Mouse (Mus musculus) stomach, embryonic 14.5 days (tissue): ENCODE measurements at regions not wholly inside any gene's neighbourhood (a gene's known extent, or its start where the extent isn't known, plus 50 kb on each side); places are given as distances from the start of the nearest gene placed in this dataset.

Source experiments
- ATAC-seq: fragments of 200-750 bp; cut with Nextera tagmentation; 2 replicates; pipeline ENCODE4 v1.8.0; 2017; ENCODE audit warnings: low read depth, moderate TSS enrichment; ENCODE audit not compliant: insufficient number of reproducible peaks, insufficient read depth, low FRiP score
- H3K27ac ChIP-seq: fragments of 300-500 bp; sonication (generic); 2 replicates; pipeline ENCODE4 v1.5.1; 2014; ENCODE audit warnings: mild to moderate bottlenecking, low read length, moderate library complexity, mixed read lengths
- H3K27me3 ChIP-seq: fragments of 300-500 bp; sonication (generic); 2 replicates; pipeline ENCODE4 v1.6.1; 2014; ENCODE audit warnings: low read length, control low read depth, mixed read lengths; ENCODE audit not compliant: control insufficient read depth, insufficient read depth
- H3K36me3 ChIP-seq: fragments of 300-500 bp; sonication (generic); 2 replicates; pipeline ENCODE4 v1.6.1; 2014; ENCODE audit warnings: mild to moderate bottlenecking, control low read depth, low read length, moderate library complexity, mixed read lengths; ENCODE audit not compliant: control insufficient read depth, insufficient read depth
- H3K4me1 ChIP-seq: fragments of 300-500 bp; sonication (generic); 2 replicates; pipeline ENCODE4 v1.6.1; 2014; ENCODE audit warnings: low read length, control low read depth, mixed read lengths; ENCODE audit not compliant: control insufficient read depth, insufficient read depth
- H3K4me2 ChIP-seq: fragments of 300-500 bp; sonication (generic); replicated peaks from 2 replicates; pipeline ENCODE4 v1.6.1; 2014; ENCODE audit warnings: low read depth, low read length, control low read depth
- H3K4me3 ChIP-seq: fragments of 300-500 bp; sonication (generic); 2 replicates; pipeline ENCODE4 v1.5.1; 2014; ENCODE audit warnings: low read depth, low read length, control low read depth
- H3K9ac ChIP-seq: fragments of 300-500 bp; sonication (generic); replicated peaks from 2 replicates; pipeline ENCODE4 v1.6.1; 2014; ENCODE audit warnings: low read depth, mild to moderate bottlenecking, control low read depth, low read length, moderate library complexity, mixed read lengths
- H3K9me3 ChIP-seq: fragments of 300-500 bp; sonication (generic); 2 replicates; pipeline ENCODE4 v1.6.1; 2016; ENCODE audit warnings: low read depth, low read length, control low read depth; ENCODE audit not compliant: control insufficient read depth
- WGBS: fragments of 180-500 bp; shearing (Covaris S2); extraction: QIAGEN DNeasy Blood & Tissue Kit; methylation state at CpG from one replicate; pipeline ENCODE4 v1.1.7; 2014; 5-methylcytosine and 5-hydroxymethylcytosine counted together

DNA sequence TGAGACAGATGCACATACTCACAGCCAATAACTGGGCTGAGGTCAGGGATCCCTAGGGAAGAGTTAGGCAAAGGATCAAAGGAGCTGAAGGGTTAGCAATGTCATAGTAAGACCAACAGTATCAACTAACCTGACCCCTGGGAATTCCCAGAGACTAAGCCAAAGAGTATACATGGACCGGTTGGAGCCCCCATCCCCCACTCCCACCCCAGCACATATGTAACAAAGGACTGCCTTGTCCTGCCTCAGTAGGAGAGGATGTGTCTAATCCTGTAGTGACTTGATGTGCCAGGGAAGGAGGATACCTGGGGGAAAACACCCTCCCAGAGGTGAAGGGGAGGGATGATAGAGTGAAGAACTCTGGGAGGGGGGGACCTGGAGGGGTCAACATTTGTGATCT is 119.4 kb upstream of the Gimd1 start:
- Histone ChIP-seq H3K36me3 (no peaks in the 10 kb centered on the region), H3K4me3 (no peak overlapping the region), H3K27me3 (no peaks in the 10 kb centered on the region), H3K9ac (no peak overlapping the region), H3K4me1 (no peaks in the 10 kb centered on the region), H3K27ac (no peak overlapping the region), H3K4me2 (no peak overlapping the region), H3K9me3 (no peaks in the 10 kb centered on the region)
- ATAC-seq: no peak
- WGBS: 14% methylated on average over 1 of the region's 1 CpGs

DNA sequence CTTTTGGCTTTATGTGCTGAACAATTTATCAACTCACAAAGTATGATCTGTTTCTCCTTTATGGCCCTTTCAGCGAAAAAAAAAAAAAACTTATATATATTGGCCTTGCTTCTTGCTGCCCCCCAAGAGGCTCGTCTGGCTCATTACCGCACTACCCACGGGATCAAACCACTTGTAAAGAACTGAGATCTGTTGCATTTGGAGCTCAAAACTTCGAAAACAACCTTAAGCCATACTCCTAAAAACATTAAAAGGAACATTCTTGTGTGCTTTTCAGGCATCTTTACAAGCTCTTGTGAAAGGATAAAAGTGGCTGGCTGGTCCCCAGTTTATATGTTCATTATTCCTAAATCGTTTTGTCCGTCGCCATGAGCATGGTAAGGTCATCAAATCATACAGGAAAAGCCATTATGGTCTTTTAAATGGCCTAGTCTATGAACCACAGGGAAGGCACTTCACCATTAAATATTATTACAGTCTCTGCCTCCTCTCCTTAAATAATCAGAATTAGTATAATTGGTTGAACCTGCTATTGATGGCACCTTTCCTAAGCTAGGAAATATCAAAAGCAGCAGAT is 117.0 kb upstream of the Gimd1 start:
- no peaks in the 10 kb centered on the region for H3K27me3 ChIP-seq
- H3K4me2 ChIP-seq: no peak overlapping the region
- no peaks in the 10 kb centered on the region for H3K9me3 ChIP-seq
- no peak overlapping the region for H3K9ac ChIP-seq
- ATAC-seq: no peak
- no peaks in the 10 kb centered on the region for H3K4me1 ChIP-seq
- WGBS: 85% methylated on average over 8 of the region's 8 CpGs
- H3K4me3 ChIP-seq: no peak overlapping the region
- no peaks in the 10 kb centered on the region for H3K36me3 ChIP-seq
- H3K27ac ChIP-seq: no peak overlapping the region

DNA sequence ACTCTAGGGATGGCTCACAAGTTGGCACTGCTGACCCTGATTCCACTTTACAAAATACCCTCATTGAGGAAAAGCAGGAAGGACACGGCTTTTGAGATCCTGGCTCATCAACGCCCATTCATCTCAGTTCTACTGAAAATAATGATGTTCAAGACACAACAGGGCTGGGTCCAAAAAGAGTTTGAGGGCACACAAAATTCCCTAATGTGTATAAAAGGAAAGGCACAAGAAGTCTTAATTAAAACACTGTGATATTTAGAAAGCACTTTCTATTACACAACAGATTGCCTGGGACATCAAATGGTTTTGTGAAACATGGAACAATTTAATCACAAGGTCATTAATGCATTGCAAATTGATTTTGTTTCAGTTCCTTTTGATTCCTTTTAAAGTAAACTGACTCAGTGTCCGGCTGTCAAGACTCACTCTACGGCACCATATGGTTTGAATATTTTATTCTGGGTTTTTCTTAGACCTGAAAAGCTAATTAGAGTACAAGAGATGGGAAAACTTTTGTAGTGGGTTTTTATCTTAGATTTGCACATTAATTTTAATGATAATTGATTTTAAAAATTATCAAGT is 96.2 kb upstream of the Gimd1 start:
- WGBS: 88% methylated on average over 4 of the region's 4 CpGs
- no peak for ATAC-seq

DNA sequence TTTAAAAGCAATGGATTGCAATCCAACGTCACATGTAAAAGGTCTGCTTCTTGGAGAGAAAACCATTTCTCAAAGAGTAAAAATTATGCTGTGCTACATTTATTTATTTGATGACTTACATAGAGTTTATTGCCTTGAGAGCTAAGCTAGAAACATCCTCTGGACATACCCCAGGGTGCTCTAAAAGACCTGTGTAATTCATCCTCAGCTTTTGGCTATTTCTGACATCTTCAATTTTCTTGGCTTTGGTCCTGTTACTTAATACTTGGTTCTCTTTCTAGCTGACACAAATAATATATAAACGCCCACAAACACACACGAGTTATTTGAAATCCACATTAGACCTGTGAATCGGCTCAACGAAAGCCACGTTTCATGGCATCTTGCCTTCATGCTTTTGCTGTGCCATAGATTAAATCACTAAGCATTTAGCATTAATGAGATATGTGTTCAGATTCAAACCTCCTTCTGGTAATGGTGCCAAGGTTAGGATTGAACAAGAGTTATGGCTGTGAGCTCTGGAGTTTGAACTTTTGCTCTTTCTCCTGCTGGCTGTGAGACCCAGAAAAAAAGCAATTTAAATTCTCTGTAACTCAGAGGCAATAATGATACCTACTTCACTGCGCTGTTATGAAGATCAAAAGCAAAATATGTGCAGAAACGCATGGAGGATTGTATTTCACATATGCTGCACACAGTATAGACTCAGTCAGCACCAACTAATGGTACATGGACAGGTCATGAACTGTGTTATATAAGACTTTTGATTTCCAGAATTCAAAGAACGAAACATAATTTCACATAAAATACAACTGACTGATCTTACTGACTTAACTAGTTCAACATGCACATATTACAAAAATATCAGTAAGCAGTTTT is 89.6 kb upstream of the Gimd1 start:
- Histone ChIP-seq H3K9ac (no peak overlapping the region), H3K4me3 (no peak overlapping the region), H3K36me3 (no peaks in the 10 kb centered on the region), H3K27ac (no peak overlapping the region), H3K4me1 (no peaks in the 10 kb centered on the region), H3K27me3 (no peaks in the 10 kb centered on the region), H3K4me2 (no peak overlapping the region), H3K9me3 (no peaks in the 10 kb centered on the region)
- 71% methylated on average over 9 of the region's 9 CpGs for WGBS
- ATAC-seq: no peak

More for the DNA sequence above, 96.2 kb upstream of the Gimd1 start:
- Histone ChIP-seq H3K9me3 (no peaks in the 10 kb centered on the region), H3K4me1 (no peaks in the 10 kb centered on the region), H3K4me2 (no peak overlapping the region), H3K27ac (no peak overlapping the region), H3K36me3 (no peaks in the 10 kb centered on the region), H3K27me3 (no peaks in the 10 kb centered on the region), H3K4me3 (no peak overlapping the region), H3K9ac (no peak overlapping the region)

GRCm38 (mm10) chr3:132551238-132551808 is 78.3 kb upstream of the Gimd1 start:
- no peaks in the 10 kb centered on the region for H3K36me3 ChIP-seq
- 78% methylated on average over 6 of the region's 6 CpGs for WGBS
- no peak overlapping the region for H3K9ac ChIP-seq
- no peak for ATAC-seq
- H3K4me1 ChIP-seq: no peaks in the 10 kb centered on the region
- H3K4me3 ChIP-seq: no peak overlapping the region
- no peaks in the 10 kb centered on the region for H3K27me3 ChIP-seq
- H3K9me3 ChIP-seq: no peaks in the 10 kb centered on the region
- no peak overlapping the region for H3K4me2 ChIP-seq
- no peak overlapping the region for H3K27ac ChIP-seq

- Histone ChIP-seq H3K27ac (no peak overlapping the region), H3K27me3 (no peaks in the 10 kb centered on the region), H3K9ac (no peak overlapping the region), H3K4me1 (no peaks in the 10 kb centered on the region), H3K4me3 (no peak overlapping the region), H3K9me3 (no peaks in the 10 kb centered on the region), H3K4me2 (no peak overlapping the region), H3K36me3 (no peaks in the 10 kb centered on the region)
- ATAC-seq: no peak
- WGBS: 81% methylated on average over 2 of the region's 2 CpGs
Measured at GRCm38 (mm10) chr3:132565755-132566154, 63.9 kb upstream of the Gimd1 start.

- Histone ChIP-seq H3K36me3 (no peaks in the 10 kb centered on the region), H3K9ac (no peak overlapping the region), H3K27ac (no peak overlapping the region), H3K4me2 (no peak overlapping the region), H3K9me3 (no peaks in the 10 kb centered on the region), H3K4me3 (no peak overlapping the region), H3K27me3 (no peaks in the 10 kb centered on the region), H3K4me1 (no peaks in the 10 kb centered on the region)
- no peak for ATAC-seq
- 46% methylated on average over 7 of the region's 7 CpGs for WGBS
Measured at GRCm38 (mm10) chr3:132566301-132566700, 63.3 kb upstream of the Gimd1 start.
